Mouse (Mus musculus): ENCODE measurements around the gene Rnf20. TPM values are rescaled to one million over a fixed set of nuclear protein-coding genes. Genes with fewer than 3 reads are reported as not detected.

The Rnf20 gene
- total and polyA plus RNA-seq, 3 experiments, result 40.8 to 58.1 (median 43.1) TPM

- Histone ChIP-seq H3K9ac (ENCODE audit: control insufficient read depth, low read depth, low read length, poor library complexity, severe bottlenecking) (no peak overlapping the region), H3K79me2 (ENCODE audit: control insufficient read depth, insufficient read depth, low read length, poor library complexity) (no peaks in the 10 kb centered on the region), H3K27me3 (ENCODE audit: control insufficient read depth in 1 of 2, insufficient read depth in 2 of 2, low read length in 2 of 2) (no peaks in the 10 kb centered on the region), H3K9me3 (replicated peaks; ENCODE audit: insufficient read depth, low read length) (no peaks in the 10 kb centered on the region), H3K4me3 (ENCODE audit: control insufficient read depth in 1 of 2, insufficient read depth in 1 of 2, low read depth in 2 of 2, low read length in 2 of 2) (no peak overlapping the region), H3K4me1 (ENCODE audit: control insufficient read depth in 1 of 2, insufficient read depth in 2 of 2, low read length in 2 of 2) (peaks cover 18 to 31% of the 10 kb centered on the region in 2 experiments), H3K27ac (ENCODE audit: control insufficient read depth, low read depth, low read length) (peak overlapping the region; percentile 36; the same call in 1 of the 2 replicates), H3K36me3 (ENCODE audit: control insufficient read depth in 1 of 2, insufficient read depth in 2 of 2, low read length in 2 of 2) (peaks cover 0 to 31% of the 10 kb centered on the region in 2 experiments; a peak in 2 of 4 replicates)
- TF ChIP-seq CHD1 (IDR thresholded peaks at IDR 0.05; ENCODE audit: low read depth, low read length) (no peak), EP300 (IDR thresholded peaks at IDR 0.05; ENCODE audit: low read depth in 1 of 2, low read length in 2 of 2) (peak; percentile 27 to 36; a peak in 3 of 4 replicates), RAD21 (IDR thresholded peaks at IDR 0.05; ENCODE audit: low read depth, low read length) (no peak), ZC3H11A (IDR thresholded peaks at IDR 0.05; ENCODE audit: low read depth, low read length) (no peak), ETS1 (IDR thresholded peaks at IDR 0.05; ENCODE audit: low read depth, low read length) (peak; percentile 47; the same call in 1 of the 2 replicates), E2F4 (IDR thresholded peaks at IDR 0.05; ENCODE audit: borderline replicate concordance, low read depth, low read length) (no peak)
- peak; percentile 66 for DNase-seq (ENCODE audit: low read depth, low spot score)
These were observed 47.6 kb upstream of the Rnf20 start for GRCm38 (mm10) chr4:49583965-49584831.

GRCm38 (mm10) chr4:49585524-49586101 is 46.2 kb upstream of the Rnf20 start:
- Histone ChIP-seq H3K9ac (ENCODE audit: control insufficient read depth, low read depth, low read length, poor library complexity, severe bottlenecking) (no peak overlapping the region), H3K4me3 (ENCODE audit: control insufficient read depth in 1 of 2, insufficient read depth in 1 of 2, low read depth in 2 of 2, low read length in 2 of 2) (no peak overlapping the region)
- TF ChIP-seq SMC3 (IDR thresholded peaks at IDR 0.05; ENCODE audit: low read depth, low read length), result no peak
- no peak for TF ChIP-seq MXI1 (IDR thresholded peaks at IDR 0.05; ENCODE audit: low read depth, low read length)
- TF ChIP-seq ZMIZ1 (IDR thresholded peaks at IDR 0.05; ENCODE audit: low read depth, low read length), result no peak
- no peak for TF ChIP-seq USF1 (IDR thresholded peaks at IDR 0.05; ENCODE audit: low read depth, low read length)
- no peak for TF ChIP-seq MAX (IDR thresholded peaks at IDR 0.05; ENCODE audit: low read length)
- TF ChIP-seq TAL1 (IDR thresholded peaks at IDR 0.05; ENCODE audit: low read length), result no peak
- no peak for TF ChIP-seq POLR2A (IDR thresholded peaks at IDR 0.05; ENCODE audit: control insufficient read depth in 1 of 2, insufficient read depth in 1 of 2, low read depth in 1 of 2, low read length in 2 of 2, poor library complexity in 1 of 2)

More at GRCm38 (mm10) chr4:49585524-49586101, 46.2 kb upstream of the Rnf20 start:
- Histone ChIP-seq H3K79me2 (ENCODE audit: control insufficient read depth, insufficient read depth, low read length, poor library complexity) (no peaks in the 10 kb centered on the region), H3K27me3 (ENCODE audit: control insufficient read depth in 1 of 2, insufficient read depth in 2 of 2, low read length in 2 of 2) (no peaks in the 10 kb centered on the region), H3K27ac (ENCODE audit: control insufficient read depth, low read depth, low read length) (no peak overlapping the region), H3K9me3 (replicated peaks; ENCODE audit: insufficient read depth, low read length) (no peaks in the 10 kb centered on the region), H3K4me1 (ENCODE audit: control insufficient read depth in 1 of 2, insufficient read depth in 2 of 2, low read length in 2 of 2) (peaks cover 18 to 26% of the 10 kb centered on the region in 2 experiments), H3K36me3 (ENCODE audit: control insufficient read depth in 1 of 2, insufficient read depth in 2 of 2, low read length in 2 of 2) (peaks cover 0 to 29% of the 10 kb centered on the region in 2 experiments; a peak in 2 of 4 replicates)
- no peak for DNase-seq (ENCODE audit: low read depth, low spot score)

All from MEL (cell line).